Mouse (Mus musculus) v-Abl transformed pro-B cells (cell line): ENCODE measurements around the gene Cfap45.

Source experiments
- in situ Hi-C, 2 experiments: fragments of 400-800 bp; cut with MboI; formaldehyde crosslinking; loops; one replicate each; pipeline ENCODE4 v1.15.1; 2025; ENCODE audit not compliant: unreplicated experiment in 2 of 2

The Cfap45 gene

DNA sequence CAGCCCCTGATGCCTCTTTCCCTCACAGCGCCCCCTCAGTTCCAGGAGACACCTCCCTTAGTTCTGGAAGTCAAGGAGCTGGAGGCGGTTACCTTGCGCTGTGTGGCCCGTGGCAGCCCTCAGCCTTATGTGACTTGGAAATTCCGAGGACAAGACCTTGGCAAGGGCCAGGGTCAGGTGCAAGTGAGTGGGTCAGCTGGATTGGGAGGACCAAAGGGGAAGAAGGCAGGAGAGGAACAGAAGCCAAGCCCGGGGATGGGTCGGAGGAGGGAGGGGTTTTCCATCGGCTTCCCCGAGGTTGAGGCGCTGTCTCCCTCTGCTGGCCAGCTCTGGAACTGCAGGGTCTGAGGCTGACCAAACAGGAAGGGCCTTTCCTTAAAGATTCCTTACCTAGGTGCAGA is 30.3 kb upstream of the Cfap45 start:
- in situ Hi-C loops = loop anchor here (5.0 to 25.0 kb wide), 5 partner anchors 37 to 912 kb away; partner anchors contain the start of genes Dusp23 (in 1 of the 2) and Vangl2 (in 1 of the 2)

DNA sequence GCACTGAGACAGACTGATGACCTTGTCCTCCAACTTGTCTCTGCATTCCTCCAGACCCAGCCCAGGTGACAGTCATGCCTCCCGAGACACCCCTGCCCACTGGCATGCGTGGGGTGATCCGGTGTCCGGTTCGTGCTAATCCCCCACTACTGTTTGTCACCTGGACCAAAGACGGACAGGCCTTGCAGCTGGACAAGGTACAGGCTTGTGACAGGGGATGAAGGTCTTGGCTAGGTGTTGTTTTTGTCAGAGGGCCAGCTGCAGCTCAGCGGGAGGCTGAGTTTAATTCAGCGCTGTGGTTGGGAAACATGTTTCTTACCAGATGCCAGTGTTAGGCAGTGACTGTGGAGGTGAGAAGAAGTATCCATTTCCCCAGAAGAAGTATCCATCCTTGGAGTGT is 28.6 kb upstream of the Cfap45 start:
- in situ Hi-C loops = loop anchor here (5.0 to 25.0 kb wide), 5 partner anchors 35 to 910 kb away; partner anchors contain the start of genes Dusp23 (in 1 of the 2) and Vangl2 (in 1 of the 2)

DNA sequence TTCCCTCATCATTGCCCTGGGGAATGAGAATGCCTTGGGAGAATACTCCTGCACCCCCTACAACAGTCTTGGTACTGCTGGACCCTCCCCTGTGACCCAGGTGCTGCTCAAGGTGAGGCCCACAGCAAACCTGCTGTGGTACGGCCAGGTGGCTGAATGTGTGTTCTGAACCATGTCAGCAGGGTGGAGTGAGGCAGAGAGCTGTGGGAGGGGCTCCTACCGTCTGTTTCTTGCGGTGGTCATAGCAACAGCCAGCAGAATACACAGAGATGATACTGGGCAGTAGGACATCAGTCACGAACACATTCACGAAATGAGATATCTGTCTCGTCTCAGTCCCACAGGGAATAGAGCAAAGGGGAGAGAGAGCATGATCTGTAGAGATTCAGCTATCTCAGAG is 27.1 kb upstream of the Cfap45 start:
- in situ Hi-C loops = loop anchor here (5.0 to 25.0 kb wide), 5 partner anchors 34 to 909 kb away; partner anchors contain the start of genes Dusp23 (in 1 of the 2) and Vangl2 (in 1 of the 2)

DNA sequence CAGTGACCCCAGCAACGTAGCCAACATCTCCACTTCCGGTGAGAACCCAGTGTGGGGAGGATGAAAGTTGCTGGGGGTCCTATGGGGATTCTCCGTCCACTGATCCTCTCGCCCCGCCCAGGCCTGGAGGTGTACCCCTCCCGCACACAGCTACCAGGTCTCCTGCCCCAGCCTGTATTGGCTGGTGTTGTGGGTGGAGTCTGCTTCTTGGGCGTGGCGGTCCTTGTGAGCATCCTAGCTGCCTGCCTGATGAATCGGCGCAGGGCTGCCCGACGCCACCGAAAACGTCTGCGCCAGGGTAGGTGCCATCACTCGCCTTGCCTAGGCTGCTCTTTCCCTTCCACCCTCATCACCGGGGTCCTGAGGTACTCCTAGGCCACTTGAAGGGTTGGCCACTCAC is 24.6 kb upstream of the Cfap45 start:
- in situ Hi-C loops = loop anchor here in 1 of 2 experiments (25.0 kb wide), 1 partner anchor 459 kb away; the partner anchor contains the start of gene Vangl2

DNA sequence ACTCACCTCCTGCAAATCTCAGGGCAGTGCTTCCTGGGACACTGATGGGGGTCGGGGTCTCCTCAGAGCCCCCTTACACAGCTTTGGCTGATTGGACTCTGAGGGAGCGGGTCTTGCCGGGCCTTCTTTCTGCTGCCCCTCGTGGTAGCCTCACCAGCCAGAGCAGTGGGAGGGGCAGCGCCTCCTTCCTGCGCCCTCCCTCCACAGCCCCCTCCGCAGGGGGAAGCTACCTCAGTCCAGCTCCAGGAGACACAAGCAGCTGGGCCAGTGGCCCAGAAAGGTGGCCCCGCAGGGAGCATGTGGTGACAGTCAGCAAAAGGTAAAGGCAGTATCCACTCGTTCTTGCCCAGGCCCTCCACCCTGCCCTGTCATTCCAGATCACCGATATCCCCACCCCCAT is 23.2 kb upstream of the Cfap45 start:
- in situ Hi-C loops = loop anchor here in 1 of 2 experiments (25.0 kb wide), 1 partner anchor 460 kb away; the partner anchor contains the start of gene Vangl2

DNA sequence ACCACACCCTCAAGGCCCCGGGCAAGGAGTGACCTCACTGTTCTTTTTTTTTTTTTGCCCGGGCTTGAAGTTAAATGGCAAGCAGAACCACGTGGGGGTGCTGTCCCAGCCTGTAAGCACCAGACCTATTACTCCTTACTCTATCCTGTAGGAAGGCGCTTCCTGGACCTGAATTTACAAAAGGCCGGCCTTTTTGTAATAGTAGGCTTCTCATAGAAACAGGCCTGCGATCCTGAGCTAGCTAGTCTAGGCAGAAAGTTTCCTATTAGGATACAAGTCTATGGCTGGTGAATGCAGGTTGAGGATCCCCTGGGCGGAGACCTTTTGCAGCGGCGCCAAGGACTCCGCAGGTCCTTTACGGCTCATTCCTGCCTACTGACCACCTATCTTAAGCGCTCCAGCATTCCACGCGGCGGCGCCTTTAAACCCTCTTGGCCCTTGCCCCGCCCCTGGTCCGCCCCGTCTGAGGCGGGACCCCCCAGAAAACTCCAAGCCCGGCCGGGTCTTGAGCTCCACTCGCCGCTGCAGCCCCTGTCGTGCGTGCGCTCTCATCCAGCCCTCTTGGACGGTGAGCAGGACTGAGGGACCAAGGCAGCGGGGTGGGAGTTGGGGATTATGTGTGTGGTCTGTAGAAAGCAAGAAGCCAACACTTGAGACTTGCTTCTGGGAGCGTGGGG is 20.7 kb upstream of the Cfap45 start, which contains the start of gene Tagln2:
Gene Tagln2, plus strand, starts transcription at position 283 of the 677 bp plus-strand sequence.
- in situ Hi-C loops = loop anchor here (25.0 kb wide), 2 partner anchors 363 to 463 kb away; partner anchors contain the start of genes Dcaf8 (in 2 of the 2), Pex19 (in 2 of the 2) and Vangl2 (in 1 of the 2)

DNA sequence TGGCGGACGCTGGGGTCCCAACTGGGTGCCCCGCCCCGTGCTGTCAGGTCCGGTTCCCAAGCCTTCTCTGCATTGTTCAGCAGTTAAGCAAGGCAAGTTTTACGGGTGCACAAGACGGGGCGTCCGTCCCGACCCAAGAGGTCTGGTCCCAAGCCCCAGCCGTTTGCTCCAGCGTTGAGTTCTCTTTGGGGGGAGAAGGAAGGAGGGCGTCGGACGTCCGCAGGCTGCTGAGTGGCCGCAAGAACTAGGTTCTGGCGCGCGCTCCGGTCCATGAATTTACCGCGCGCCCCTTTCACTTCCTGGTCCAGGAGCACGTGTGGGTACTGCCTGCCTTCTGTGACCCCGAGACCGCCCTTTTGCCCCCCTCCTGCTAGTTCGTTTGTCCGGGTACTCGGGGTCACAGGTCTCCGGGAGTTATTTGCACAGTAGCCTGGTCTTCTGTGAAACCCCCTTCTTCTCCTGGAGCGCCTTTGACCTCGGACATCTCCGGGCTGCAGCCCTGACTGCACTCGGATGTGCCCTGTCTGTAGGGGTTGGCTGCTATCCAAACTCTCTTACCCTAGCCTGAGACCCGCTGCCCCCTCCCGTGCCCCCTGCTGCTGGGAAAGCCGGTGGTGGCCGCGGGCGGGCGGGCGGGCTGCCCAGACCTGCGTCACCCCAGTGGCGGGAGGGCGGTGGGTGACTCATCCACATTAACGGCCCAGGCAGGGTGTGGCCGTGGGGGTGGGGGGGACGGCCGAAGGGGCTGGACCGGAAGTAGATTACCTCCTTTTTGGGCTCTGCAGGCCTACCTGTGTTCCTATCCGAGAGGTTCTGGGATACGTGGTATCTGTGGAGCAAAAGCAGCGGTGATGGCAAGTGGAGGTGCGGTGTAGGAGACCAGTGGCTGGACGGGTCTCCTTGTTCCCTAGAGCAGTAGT is 19.9 kb upstream of the Cfap45 start:
- in situ Hi-C loops = loop anchor here (25.0 kb wide), 1 partner anchor 363 kb away; the partner anchor contains the start of genes Dcaf8 (in 2 of the 2) and Pex19 (in 2 of the 2)

DNA sequence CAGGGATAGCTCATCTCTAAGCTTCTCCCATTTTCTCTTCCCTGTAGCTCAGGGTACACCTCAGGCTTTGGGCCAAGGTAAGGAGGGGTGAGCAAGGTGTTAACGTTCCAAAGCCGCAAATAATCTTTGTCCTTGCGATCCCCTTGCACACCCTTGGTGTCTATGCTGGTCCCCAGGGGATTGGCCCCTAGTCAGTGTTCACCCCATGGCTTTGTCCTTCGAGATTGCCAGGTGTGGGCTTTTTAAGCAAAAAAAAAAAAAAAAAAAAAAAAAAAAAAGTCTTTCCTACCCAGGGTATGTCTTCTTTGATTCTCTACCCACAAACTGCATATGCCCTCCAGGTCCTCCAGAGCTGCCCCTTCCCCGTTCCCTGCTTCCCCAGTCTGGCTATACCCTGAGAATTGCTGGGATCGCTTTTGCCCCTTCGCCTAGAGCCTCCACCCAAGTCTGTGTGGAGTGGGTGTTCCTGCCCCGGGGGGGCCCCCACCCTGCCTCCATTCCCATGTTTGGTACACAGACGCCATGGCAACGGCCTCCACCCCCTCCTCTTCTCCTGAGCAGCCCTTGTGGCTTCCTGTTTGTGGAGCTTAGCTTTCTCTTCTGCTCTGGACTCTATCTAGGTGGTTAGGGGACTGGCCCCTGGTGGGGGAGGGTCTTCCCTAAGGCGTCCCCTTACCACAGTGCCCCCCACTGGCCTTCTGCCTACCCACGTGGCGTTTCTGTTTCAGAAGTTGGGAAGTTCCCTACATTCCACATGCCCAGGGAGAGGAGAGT is 19.0 kb upstream of the Cfap45 start:
- in situ Hi-C loops = loop anchor here (25.0 kb wide), 1 partner anchor 364 kb away; the partner anchor contains the start of genes Dcaf8 (in 2 of the 2) and Pex19 (in 2 of the 2)

DNA sequence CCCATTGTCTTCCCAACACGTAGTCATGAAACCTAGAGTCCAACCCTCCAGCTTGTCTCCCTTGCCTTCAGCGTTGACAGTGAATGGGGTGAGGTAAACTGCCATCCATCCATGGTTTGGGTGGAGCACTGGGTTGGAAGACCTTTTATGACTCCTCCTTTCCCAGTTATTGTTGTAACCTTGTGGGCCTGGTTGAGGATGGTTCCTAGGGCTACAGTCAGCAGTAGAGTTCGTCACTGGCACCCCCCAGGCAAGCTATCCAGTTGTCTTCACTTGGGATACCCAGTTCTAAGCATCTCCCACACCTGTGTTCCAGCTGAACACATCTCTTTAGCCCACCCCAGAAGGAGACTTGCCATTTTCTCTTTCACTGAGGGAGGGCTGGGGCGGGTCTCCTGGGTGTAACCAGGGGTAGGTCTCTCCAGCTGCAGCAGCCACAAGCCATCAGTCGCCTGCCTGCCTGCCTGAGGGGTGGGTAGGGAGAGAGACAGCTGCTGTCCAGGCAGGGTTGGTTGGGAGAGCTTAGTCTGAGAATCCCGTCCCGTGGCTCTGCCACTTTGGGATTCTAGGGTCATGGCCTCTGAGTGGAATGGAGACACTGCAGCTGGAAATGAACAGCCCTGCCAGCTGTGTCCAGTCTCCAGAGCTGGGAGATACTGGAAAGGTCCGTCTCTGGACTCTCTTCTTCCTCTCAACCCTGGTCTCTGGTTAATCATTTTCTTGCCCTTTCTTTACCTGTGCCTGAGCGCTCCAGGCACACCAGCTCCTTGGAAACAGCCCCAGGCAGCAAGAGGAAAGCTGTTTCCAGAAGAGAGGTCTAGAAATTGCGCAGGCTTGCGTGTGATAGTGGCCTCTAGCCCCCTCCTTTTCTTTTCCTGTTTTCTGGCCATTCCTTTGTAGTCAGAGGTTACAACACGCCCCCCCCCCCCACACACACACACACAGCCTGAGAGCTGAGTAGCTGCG is 18.2 kb upstream of the Cfap45 start:
- in situ Hi-C loops = loop anchor here (25.0 kb wide), 1 partner anchor 365 kb away; the partner anchor contains the start of genes Dcaf8 (in 2 of the 2) and Pex19 (in 2 of the 2)

DNA sequence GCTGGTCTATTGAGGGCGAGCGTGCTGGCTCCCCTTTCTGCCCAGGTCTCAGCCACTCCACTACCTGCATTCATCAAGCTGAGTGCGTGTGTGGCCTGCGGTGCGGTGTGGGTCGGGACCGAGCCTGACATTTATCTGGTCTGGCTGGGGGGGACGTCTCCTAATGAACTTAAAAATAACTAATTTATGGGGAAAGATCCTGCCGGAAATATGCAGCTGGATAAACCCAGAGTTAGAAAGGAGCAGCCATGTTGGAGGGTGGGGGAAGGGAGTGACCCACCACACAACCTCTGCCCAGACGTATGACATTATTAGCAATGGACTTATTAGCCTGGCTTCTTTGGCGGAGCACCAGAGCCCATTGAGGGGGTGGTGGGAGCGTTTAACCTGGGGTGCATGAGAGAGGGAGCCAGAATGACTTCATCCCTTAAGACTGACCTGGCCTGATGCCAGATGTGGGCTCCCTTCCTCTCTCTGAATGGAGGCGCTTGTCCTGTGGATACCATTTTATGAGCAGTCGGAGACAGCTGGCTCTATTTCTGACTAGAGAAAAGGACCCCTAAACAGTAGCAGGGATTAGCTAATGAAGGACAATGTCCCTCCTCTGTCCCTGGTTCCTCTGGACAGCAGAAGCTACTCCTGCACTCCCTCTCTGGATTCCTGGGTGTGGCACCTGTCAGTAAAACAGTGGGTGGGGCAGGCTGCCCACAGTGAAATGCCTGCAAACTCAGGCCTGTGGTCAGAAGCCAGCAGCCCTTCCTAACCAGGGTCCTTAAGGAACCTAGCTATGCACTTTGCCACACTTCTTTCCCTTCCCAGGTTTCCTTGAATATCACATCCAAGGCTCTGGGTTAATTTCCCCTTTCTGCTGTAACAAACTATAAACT is 17.2 kb upstream of the Cfap45 start:
- in situ Hi-C loops = loop anchor here (25.0 kb wide), 1 partner anchor 366 kb away; the partner anchor contains the start of genes Dcaf8 (in 2 of the 2) and Pex19 (in 2 of the 2)

DNA sequence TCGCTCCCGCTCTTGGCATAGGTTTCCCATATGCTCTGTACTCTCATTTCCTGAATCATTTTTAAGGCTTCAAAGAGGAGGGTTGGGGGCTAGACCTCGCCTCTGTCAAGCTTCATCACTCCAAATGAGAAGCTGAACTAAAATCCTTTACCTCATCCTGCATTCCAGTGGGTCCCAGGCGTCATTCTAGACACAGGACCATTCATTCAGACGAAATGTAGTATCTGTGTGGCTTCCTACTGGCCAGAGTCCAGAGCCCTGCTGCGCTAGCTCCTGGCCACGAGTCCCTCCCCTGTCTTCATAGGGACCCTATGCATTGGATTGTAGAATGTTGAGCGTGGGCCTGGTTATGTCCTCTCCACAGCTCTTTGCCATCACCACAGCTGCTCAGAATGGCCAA is 15.8 kb upstream of the Cfap45 start:
- in situ Hi-C loops = loop anchor here (25.0 kb wide), 1 partner anchor 367 kb away; the partner anchor contains the start of genes Dcaf8 (in 2 of the 2) and Pex19 (in 2 of the 2)

DNA sequence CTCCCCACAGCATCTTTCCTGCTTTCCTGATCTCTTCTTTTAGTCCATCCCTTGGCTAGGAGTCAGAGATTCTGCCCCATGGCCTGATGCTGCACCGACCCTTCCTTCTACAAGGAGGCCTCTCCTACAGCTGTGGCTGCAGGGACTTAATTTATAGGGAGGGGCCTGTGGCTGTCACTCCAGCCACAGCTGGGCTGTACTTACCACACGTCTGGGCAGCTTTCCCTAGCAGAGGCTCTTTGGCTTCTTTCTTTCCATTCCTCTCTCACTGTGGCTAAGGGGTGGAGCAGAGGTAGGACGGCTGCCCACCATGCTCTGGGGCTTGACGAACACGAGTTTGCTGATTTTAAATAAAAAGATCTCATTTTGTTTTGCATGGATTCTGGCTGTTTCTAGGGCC is 13.6 kb upstream of the Cfap45 start:
- in situ Hi-C loops = loop anchor here (25.0 kb wide), 1 partner anchor 370 kb away; the partner anchor contains the start of genes Dcaf8 (in 2 of the 2) and Pex19 (in 2 of the 2)

DNA sequence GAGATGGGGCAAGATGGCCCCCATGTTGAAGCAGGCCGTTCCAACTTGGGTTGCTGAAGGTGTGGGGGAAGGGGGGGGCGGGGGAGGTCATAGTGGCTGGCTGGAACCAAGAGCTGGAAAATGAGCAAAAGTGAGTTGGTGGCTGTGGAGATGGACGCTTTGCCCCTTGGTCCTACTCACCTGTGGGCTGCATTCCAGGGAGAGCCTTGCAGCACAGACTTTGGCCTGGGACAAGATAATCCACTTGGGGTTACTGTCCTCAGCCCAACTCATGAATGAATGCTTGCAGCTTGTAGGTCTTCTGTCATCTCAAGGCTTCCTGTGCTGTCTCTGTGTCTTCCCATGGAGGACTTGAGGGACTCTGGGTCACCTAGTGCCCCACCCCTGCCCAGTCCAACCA is 12.9 kb upstream of the Cfap45 start:
- in situ Hi-C loops = loop anchor here (25.0 kb wide), 1 partner anchor 370 kb away; the partner anchor contains the start of genes Dcaf8 (in 2 of the 2) and Pex19 (in 2 of the 2)

DNA sequence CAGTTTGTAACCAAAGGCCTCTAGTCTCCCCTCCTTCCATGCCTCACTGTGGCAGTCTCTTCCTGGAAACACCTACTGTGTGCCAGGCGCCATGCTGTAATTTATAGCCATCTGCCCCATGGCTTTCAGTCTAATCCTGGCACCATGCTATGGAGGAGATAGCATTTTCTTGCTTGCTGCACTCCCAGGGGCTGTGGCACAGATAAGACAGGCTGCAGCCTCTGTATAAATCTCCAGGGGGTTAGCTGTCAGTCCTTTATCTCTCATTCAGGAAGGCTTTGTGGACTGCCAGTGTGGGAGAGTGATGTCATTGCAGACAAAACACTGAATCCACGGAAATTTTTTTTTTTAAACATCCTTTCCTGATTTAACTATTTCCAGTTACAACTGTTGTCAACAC is 12.4 kb upstream of the Cfap45 start:
- in situ Hi-C loops = loop anchor here (25.0 kb wide), 1 partner anchor 371 kb away; the partner anchor contains the start of genes Dcaf8 (in 2 of the 2) and Pex19 (in 2 of the 2)

DNA sequence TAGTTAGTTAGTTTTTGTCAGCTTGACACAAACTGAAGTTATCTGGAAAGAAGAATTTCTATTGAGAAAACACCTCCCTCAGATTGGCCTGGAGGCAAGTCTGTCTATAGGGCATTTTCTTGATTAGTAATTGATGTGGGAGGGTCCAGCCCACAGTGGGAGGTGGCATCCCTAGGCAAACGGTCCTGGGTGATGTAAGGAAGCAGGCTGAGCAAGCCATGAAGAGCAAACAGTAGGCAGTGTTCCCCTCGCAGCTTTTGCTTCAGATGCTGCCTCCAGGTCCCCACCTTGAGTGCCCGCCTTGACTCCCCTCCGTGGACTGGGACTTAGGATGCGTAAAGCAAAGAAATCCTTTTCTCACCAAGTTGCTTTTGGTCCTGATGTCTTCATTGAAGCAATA is 11.4 kb upstream of the Cfap45 start:
- in situ Hi-C loops = loop anchor here (25.0 kb wide), 1 partner anchor 372 kb away; the partner anchor contains the start of genes Dcaf8 (in 2 of the 2) and Pex19 (in 2 of the 2)

DNA sequence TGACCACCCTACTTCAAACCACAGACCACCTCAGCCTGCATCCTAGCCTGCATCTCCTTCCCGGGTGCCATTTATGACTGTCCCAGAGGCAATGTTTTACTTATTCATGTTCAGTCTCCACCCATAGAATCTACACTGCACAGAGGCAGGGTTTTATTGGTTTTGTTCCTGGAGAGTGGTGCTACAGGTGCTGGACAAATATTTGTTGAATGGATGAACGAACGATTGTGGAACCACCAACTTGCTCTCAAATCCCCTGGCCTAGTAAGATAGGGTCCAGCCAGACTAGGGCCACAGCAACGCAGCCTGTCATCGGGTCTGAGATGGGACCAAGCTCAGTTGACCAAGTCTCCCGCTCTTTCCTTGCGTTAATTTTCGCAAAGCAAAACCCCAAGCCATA is 10.6 kb upstream of the Cfap45 start:
- in situ Hi-C loops = loop anchor here (25.0 kb wide), 1 partner anchor 373 kb away; the partner anchor contains the start of genes Dcaf8 (in 2 of the 2) and Pex19 (in 2 of the 2)
